ENCODE assay signal across 17 mouse cellular contexts in genomic region chr7:130472683-130473082, GRCm38 (mm10). TPM values are rescaled to one million over a fixed set of nuclear protein-coding genes. Genes with fewer than 3 reads are reported as not detected.
A peak's percentile ranks its signal among the peaks of the same experiment; 100 is the strongest.
DNase-seq lines count a peak whose midpoint lies in the region; ATAC-seq lines count a peak whose summit lies in the region.
"Had no signal": no experiment of that assay in that cellular context is flagged by ENCODE, and none has a peak within 500 bp of the region (broad histone marks: within the 10 kb centered on the region; RNA-seq: fewer than 3 reads in every experiment).

No protein-coding gene starts in this region.

- H3K4me2 ChIP-seq in forebrain, embryonic 15.5 days (replicated peaks): no peak overlapping the region
- H3K4me2 ChIP-seq in midbrain, embryonic 16.5 days (ENCODE audit: low read length): no peak overlapping the region
- no peak overlapping the region for H3K4me2 ChIP-seq in midbrain, embryonic 13.5 days (replicated peaks)
- no peak overlapping the region for H3K4me2 ChIP-seq in heart, embryonic 11.5 days

- H3K4me3 ChIP-seq in forebrain, embryonic 10.5 days: no peak overlapping the region
- no peak overlapping the region for H3K4me3 ChIP-seq in forebrain, embryonic 15.5 days
- no peak overlapping the region; the same call in 1 of the 2 replicates for H3K4me3 ChIP-seq in midbrain, embryonic 10.5 days
- no peak overlapping the region for H3K4me3 ChIP-seq in midbrain, embryonic 16.5 days (ENCODE audit: low read depth, low read length)
- no peak overlapping the region for H3K4me3 ChIP-seq in midbrain, embryonic 13.5 days (replicated peaks)
- no peak overlapping the region for H3K4me3 ChIP-seq in heart, embryonic 11.5 days (ENCODE audit: low read depth, low read length)

- H3K27me3 ChIP-seq in forebrain, embryonic 10.5 days (ENCODE audit: poor library complexity, severe bottlenecking): no peaks in the 10 kb centered on the region
- H3K27me3 ChIP-seq in forebrain, embryonic 15.5 days: no peaks in the 10 kb centered on the region
- H3K27me3 ChIP-seq in midbrain, embryonic 10.5 days (ENCODE audit: low read depth, poor library complexity, severe bottlenecking): peaks cover 10% of the 10 kb centered on the region; the same call in 1 of the 2 replicates
- no peaks in the 10 kb centered on the region for H3K27me3 ChIP-seq in midbrain, embryonic 16.5 days (ENCODE audit: control insufficient read depth, insufficient read depth, low read depth, low read length)
- H3K27me3 ChIP-seq in midbrain, embryonic 13.5 days: peaks cover 9% of the 10 kb centered on the region; the same call in 1 of the 2 replicates
- H3K27me3 ChIP-seq in heart, embryonic 11.5 days (ENCODE audit: control insufficient read depth, insufficient read depth, low read length): no peaks in the 10 kb centered on the region

- peaks cover 2% of the 10 kb centered on the region; the same call in 1 of the 2 replicates for H3K36me3 ChIP-seq in forebrain, embryonic 10.5 days (replicated peaks)
- H3K36me3 ChIP-seq in forebrain, embryonic 15.5 days: no peaks in the 10 kb centered on the region; the same call in 1 of the 2 replicates
- H3K36me3 ChIP-seq in midbrain, embryonic 10.5 days: 0 out of 2 replicates have a peak, but pooled peaks cover 4% of the 10 kb centered on the region
- no peaks in the 10 kb centered on the region for H3K36me3 ChIP-seq in midbrain, embryonic 16.5 days (ENCODE audit: control insufficient read depth, insufficient read depth, low read length)
- no peaks in the 10 kb centered on the region for H3K36me3 ChIP-seq in midbrain, embryonic 13.5 days
- H3K36me3 ChIP-seq in heart, embryonic 11.5 days (ENCODE audit: control insufficient read depth, insufficient read depth, low read length): no peaks in the 10 kb centered on the region

- H3K9ac ChIP-seq in forebrain, embryonic 15.5 days (replicated peaks): no peak overlapping the region
- no peak overlapping the region for H3K9ac ChIP-seq in midbrain, embryonic 16.5 days (ENCODE audit: low read depth, low read length)
- H3K9ac ChIP-seq in midbrain, embryonic 13.5 days (replicated peaks): no peak overlapping the region
- H3K9ac ChIP-seq in heart, embryonic 11.5 days (ENCODE audit: low read depth, low read length): no peak overlapping the region

- 29% methylated on average over 6 of the region's 6 CpGs for WGBS in forebrain, embryonic 10.5 days
- 12% methylated on average over 6 of the region's 6 CpGs for WGBS in forebrain, embryonic 15.5 days
- WGBS in midbrain, embryonic 10.5 days: 18% methylated on average over 6 of the region's 6 CpGs
- WGBS in midbrain, embryonic 16.5 days: 7% methylated on average over 6 of the region's 6 CpGs
- WGBS in midbrain, embryonic 13.5 days: 6% methylated on average over 6 of the region's 6 CpGs
- 88% methylated on average over 6 of the region's 6 CpGs for WGBS in heart, embryonic 11.5 days (ENCODE audit: insufficient replicate concordance)

- no peaks in the 10 kb centered on the region for H3K9me3 ChIP-seq in forebrain, embryonic 10.5 days
- H3K9me3 ChIP-seq in forebrain, embryonic 15.5 days: no peaks in the 10 kb centered on the region
- H3K9me3 ChIP-seq in midbrain, embryonic 10.5 days (replicated peaks): no peaks in the 10 kb centered on the region
- no peaks in the 10 kb centered on the region for H3K9me3 ChIP-seq in midbrain, embryonic 16.5 days (replicated peaks; ENCODE audit: control insufficient read depth, low read length, poor library complexity, severe bottlenecking)
- no peaks in the 10 kb centered on the region for H3K9me3 ChIP-seq in midbrain, embryonic 13.5 days
- no peaks in the 10 kb centered on the region for H3K9me3 ChIP-seq in heart, embryonic 11.5 days (replicated peaks; ENCODE audit: control insufficient read depth, low read length)

- peak; percentile 47 for DNase-seq in forebrain, embryonic 10.5 days (ENCODE audit: extremely low spot score, low spot score)
- peak; percentile 66 for DNase-seq in midbrain, embryonic 10.5 days (ENCODE audit: low spot score)
- DNase-seq in embryo, embryonic 10 days (ENCODE audit: low spot score): peak; percentile 72
- no peak for DNase-seq in layer of hippocampus, adult 8-10 months (ENCODE audit: low spot score in 2 of 2)
- DNase-seq: adrenal gland, adult 8-10 months; cerebellum, adult 11 months; cerebellum, postnatal 14 days; heart, postnatal 10 days; kidney, adult 2 months; kidney, postnatal 4 days; lung, postnatal 10 days; right cerebral cortex, postnatal 25 days; thymus, postnatal 36 days had no signal

- H3K4me1 ChIP-seq in forebrain, embryonic 10.5 days: peaks cover 76% of the 10 kb centered on the region
- peaks cover 16% of the 10 kb centered on the region for H3K4me1 ChIP-seq in forebrain, embryonic 15.5 days
- peaks cover 83% of the 10 kb centered on the region for H3K4me1 ChIP-seq in midbrain, embryonic 10.5 days
- H3K4me1 ChIP-seq in midbrain, embryonic 16.5 days (ENCODE audit: control insufficient read depth, insufficient read depth, low read length): peaks cover 12% of the 10 kb centered on the region
- peaks cover 38% of the 10 kb centered on the region for H3K4me1 ChIP-seq in midbrain, embryonic 13.5 days (replicated peaks)
- H3K4me1 ChIP-seq in heart, embryonic 11.5 days (ENCODE audit: control insufficient read depth, insufficient read depth, low read length): no peaks in the 10 kb centered on the region

- no peak for ATAC-seq in forebrain, embryonic 15.5 days (replicated peaks)
- ATAC-seq in midbrain, embryonic 16.5 days: no peak
- ATAC-seq in midbrain, embryonic 13.5 days: peak; percentile 67; the same call in 1 of the 2 replicates
- ATAC-seq in heart, embryonic 11.5 days (replicated peaks; ENCODE audit: insufficient number of reproducible peaks, low FRiP score, low TSS enrichment): no peak

- peak overlapping the region; percentile 80; the same call in 1 of the 2 replicates for H3K27ac ChIP-seq in forebrain, embryonic 10.5 days
- H3K27ac ChIP-seq in forebrain, embryonic 15.5 days (replicated peaks): no peak overlapping the region
- H3K27ac ChIP-seq in midbrain, embryonic 10.5 days (replicated peaks): peak overlapping the region; percentile 76; the same call in 1 of the 2 replicates
- H3K27ac ChIP-seq in midbrain, embryonic 16.5 days (ENCODE audit: low read length): no peak overlapping the region; the same call in 1 of the 2 replicates
- H3K27ac ChIP-seq in midbrain, embryonic 13.5 days: no peak overlapping the region
- H3K27ac ChIP-seq in heart, embryonic 11.5 days (ENCODE audit: low read depth, low read length): no peak overlapping the region

RNA-seq across cellular contexts. Expression of gene Ate1, which starts 47.5 kb away (rescaled TPM):
- polyA plus RNA-seq in forebrain, embryonic 10.5 days (2016; fragmentation: Nextera tagmentation; extraction: Ambion mirVana): 52.4 and 53.3 TPM in 2 replicates
- polyA plus RNA-seq in forebrain, embryonic 15.5 days (2015; fragmentation: Nextera tagmentation; extraction: Ambion mirVana): 87.5 and 96.2 TPM in 2 replicates
- 60.5 and 65.8 TPM in 2 replicates for polyA plus RNA-seq in midbrain, embryonic 10.5 days (2016; fragmentation: Nextera tagmentation; extraction: Ambion mirVana)
- polyA plus RNA-seq in midbrain, embryonic 16.5 days (2015; fragmentation: Nextera tagmentation; extraction: Ambion mirVana): 117 and 120 TPM in 2 replicates
- 101 and 110 TPM in 2 replicates for polyA plus RNA-seq in midbrain, embryonic 13.5 days (2015; fragmentation: Nextera tagmentation; extraction: Ambion mirVana)
- 10 to 100 TPM; 71.4 to 86.7 (median 76.9) TPM for total RNA-seq in layer of hippocampus, adult 8-10 months (2022)
- polyA plus RNA-seq in heart, embryonic 11.5 days (2014; fragmentation: Nextera tagmentation; extraction: Ambion mirVana): 55.5 and 67.1 TPM in 2 replicates

Comparison
In these comparisons a context has a peak if more than half of its experiments do, and no peak if none do; other contexts are left out.
1. H3K27ac ChIP-seq: peak in forebrain, embryonic 10.5 days (single experiment) and midbrain, embryonic 10.5 days (single experiment); none in forebrain, embryonic 15.5 days (single experiment), midbrain, embryonic 16.5 days (single experiment), midbrain, embryonic 13.5 days (single experiment) and heart, embryonic 11.5 days (single experiment).
2. DNase-seq: peak in forebrain, embryonic 10.5 days (single experiment), midbrain, embryonic 10.5 days (single experiment) and embryo, embryonic 10 days (single experiment); none in layer of hippocampus, adult 8-10 months (0 of 2).